Mouse (Mus musculus) midbrain, embryonic 14.5 days (tissue): ENCODE data around the gene Ncam2. TPM values are rescaled to one million over a fixed set of nuclear protein-coding genes. Genes with fewer than 3 reads are reported as not detected.
"Not testable (repeated sequence)": the region's sequence is repeated elsewhere in the genome, so short reads cannot be mapped to it uniquely, and the experiment has no call there.

Experiments used
- ATAC-seq: fragments of 200-750 bp; cut with Nextera tagmentation; 2 replicates; pipeline ENCODE4 v1.8.0; 2017; ENCODE audit warnings: moderate number of reproducible peaks, moderate library complexity; ENCODE audit not compliant: low FRiP score, low TSS enrichment
- DNase-seq: peaks from one replicate; pipeline ENCODE4 v3.0.0-alpha.2; 2015
- H3K27ac ChIP-seq: fragments of 300-500 bp; sonication (generic); replicated peaks from 2 replicates; pipeline ENCODE4 v1.5.1; 2014; ENCODE audit warnings: mild to moderate bottlenecking, low read depth, low read length, moderate library complexity
- H3K27me3 ChIP-seq: fragments of 300-500 bp; sonication (generic); 2 replicates; pipeline ENCODE4 v1.6.1; 2014; ENCODE audit warnings: low read length, control low read depth, mixed read lengths; ENCODE audit not compliant: control insufficient read depth, insufficient read depth
- H3K36me3 ChIP-seq: fragments of 300-500 bp; sonication (generic); 2 replicates; pipeline ENCODE4 v1.6.1; 2014; ENCODE audit warnings: low read length, control low read depth; ENCODE audit not compliant: control insufficient read depth, insufficient read depth
- H3K4me1 ChIP-seq: fragments of 300-500 bp; sonication (generic); 2 replicates; pipeline ENCODE4 v1.6.1; 2014; ENCODE audit warnings: mild to moderate bottlenecking, antibody characterized with exemption, low read length, control low read depth; ENCODE audit not compliant: control insufficient read depth, insufficient read depth
- H3K4me2 ChIP-seq: fragments of 300-500 bp; sonication (generic); 2 replicates; pipeline ENCODE4 v1.6.1; 2014; ENCODE audit warnings: mild to moderate bottlenecking, low read length, moderate library complexity
- H3K4me3 ChIP-seq: fragments of 300-500 bp; sonication (generic); replicated peaks from 2 replicates; pipeline ENCODE4 v1.5.1; 2014; ENCODE audit warnings: low read depth, low read length
- H3K9ac ChIP-seq: fragments of 300-500 bp; sonication (generic); replicated peaks from 2 replicates; pipeline ENCODE4 v1.6.1; 2014; ENCODE audit warnings: mild to moderate bottlenecking, low read length, moderate library complexity
- H3K9me3 ChIP-seq: fragments of 300-500 bp; sonication (generic); 2 replicates; pipeline ENCODE4 v1.6.1; 2016; ENCODE audit warnings: low read length, control low read depth, mixed read lengths; ENCODE audit not compliant: control insufficient read depth
- WGBS: fragments of 180-500 bp; shearing (Covaris S2); extraction: QIAGEN DNeasy Blood & Tissue Kit; methylation state at CpG from one replicate; pipeline ENCODE4 v1.1.7; 2014; 5-methylcytosine and 5-hydroxymethylcytosine counted together
- polyA plus RNA-seq: library from polyadenylated mRNA; unstranded; fragments of >200 nt; fragmentation: Nextera tagmentation; extraction: Ambion mirVana; gene quantifications from 2 replicates; pipeline ENCODE4 v1.2.1, GENCODE M21; 2014

Ncam2 gene
- polyA plus RNA-seq, 1 experiment from 2014 or later, result 25.0 TPM

DNA sequence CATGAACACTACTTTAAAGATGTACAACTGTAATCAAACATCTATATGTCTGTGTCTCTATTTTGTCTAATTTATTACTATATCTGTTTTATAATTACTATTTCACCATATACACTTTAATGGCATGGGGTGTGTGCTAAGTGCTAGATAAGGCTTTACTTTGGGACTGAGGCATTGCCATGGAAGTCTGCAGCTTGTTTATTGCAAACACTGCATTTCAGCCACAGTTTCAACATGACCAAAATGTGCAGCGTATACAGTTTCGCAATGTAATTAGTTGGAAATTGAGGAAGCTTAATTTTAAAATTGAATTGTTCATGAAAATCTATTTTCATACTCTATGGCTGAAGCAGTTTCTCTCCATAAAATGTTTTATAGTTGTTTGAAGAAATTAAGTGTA lies 254.0 kb downstream of the Ncam2 start:
- H3K27me3 ChIP-seq, result no peaks in the 10 kb centered on the region
- H3K9ac ChIP-seq, result no peak overlapping the region
- no peaks in the 10 kb centered on the region for H3K4me1 ChIP-seq
- H3K27ac ChIP-seq, result no peak overlapping the region
- no peak for ATAC-seq
- H3K36me3 ChIP-seq, result no peaks in the 10 kb centered on the region
- H3K4me3 ChIP-seq, result no peak overlapping the region
- WGBS, result 98% methylated on average over 2 of the region's 2 CpGs
- H3K4me2 ChIP-seq, result no peak overlapping the region
- no peaks in the 10 kb centered on the region for H3K9me3 ChIP-seq
- no peak for DNase-seq

- not testable (repeated sequence) for H3K9me3 ChIP-seq, H3K4me3 ChIP-seq, H3K9ac ChIP-seq, DNase-seq, H3K4me2 ChIP-seq, H3K27me3 ChIP-seq, H3K27ac ChIP-seq, H3K4me1 ChIP-seq, H3K36me3 ChIP-seq, ATAC-seq
- 90% methylated on average over 2 of the region's 2 CpGs for WGBS
Measured at GRCm38 (mm10) chr16:81462731-81463130, 262.2 kb downstream of the Ncam2 start.

- H3K4me1 ChIP-seq, result no peaks in the 10 kb centered on the region
- H3K27ac ChIP-seq, result no peak overlapping the region
- 43% methylated on average over 1 of the region's 1 CpGs for WGBS
- ATAC-seq, result no peak
- H3K36me3 ChIP-seq, result no peaks in the 10 kb centered on the region
- no peak overlapping the region for H3K4me3 ChIP-seq
- no peaks in the 10 kb centered on the region for H3K27me3 ChIP-seq
- peak; percentile 26 for DNase-seq
- H3K9me3 ChIP-seq, result no peaks in the 10 kb centered on the region
- H3K9ac ChIP-seq, result no peak overlapping the region
- no peak overlapping the region for H3K4me2 ChIP-seq
Measured at GRCm38 (mm10) chr16:81472925-81473324, 272.4 kb downstream of the Ncam2 start.

- Histone ChIP-seq H3K9me3 (no peaks in the 10 kb centered on the region), H3K9ac (no peak overlapping the region), H3K36me3 (no peaks in the 10 kb centered on the region), H3K4me3 (no peak overlapping the region), H3K27me3 (no peaks in the 10 kb centered on the region), H3K27ac (no peak overlapping the region), H3K4me1 (no peaks in the 10 kb centered on the region), H3K4me2 (no peak overlapping the region)
- DNase-seq (no peak), ATAC-seq (no peak)
Measured at GRCm38 (mm10) chr16:81481058-81481457, 280.6 kb downstream of the Ncam2 start.

- 51% methylated on average over 2 of the region's 2 CpGs for WGBS
- no peak overlapping the region for H3K9ac ChIP-seq
- no peaks in the 10 kb centered on the region for H3K36me3 ChIP-seq
- H3K27ac ChIP-seq, result no peak overlapping the region
- H3K27me3 ChIP-seq, result no peaks in the 10 kb centered on the region
- H3K4me2 ChIP-seq, result no peak overlapping the region
- no peaks in the 10 kb centered on the region for H3K4me1 ChIP-seq
- DNase-seq, result no peak
- ATAC-seq, result no peak
- no peaks in the 10 kb centered on the region for H3K9me3 ChIP-seq
- H3K4me3 ChIP-seq, result no peak overlapping the region
Measured at GRCm38 (mm10) chr16:81496111-81496510, 295.6 kb downstream of the Ncam2 start.

DNA sequence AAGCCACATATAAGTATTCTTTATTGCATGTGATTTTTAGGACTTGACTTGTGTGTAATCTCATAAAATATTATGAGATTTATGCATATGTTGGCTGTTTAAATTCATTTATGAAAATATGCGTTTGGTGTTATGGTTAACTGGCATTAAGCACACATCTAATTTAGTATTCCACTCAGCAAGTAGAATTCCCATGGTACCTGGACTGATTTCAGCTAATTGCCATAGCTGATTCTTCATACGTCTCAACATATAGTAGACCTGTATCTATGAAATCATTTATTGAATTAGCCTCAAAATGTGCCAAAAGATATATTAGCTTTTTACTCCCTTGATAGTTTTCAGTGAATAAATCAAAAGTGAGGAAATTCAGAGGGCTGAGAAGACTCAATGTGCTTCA lies 302.1 kb downstream of the Ncam2 start:
- Histone ChIP-seq H3K9me3 (no peaks in the 10 kb centered on the region), H3K9ac (no peak overlapping the region), H3K4me1 (no peaks in the 10 kb centered on the region), H3K36me3 (no peaks in the 10 kb centered on the region), H3K4me3 (no peak overlapping the region), H3K27me3 (no peaks in the 10 kb centered on the region), H3K4me2 (no peak overlapping the region), H3K27ac (no peak overlapping the region)
- 43% methylated on average over 2 of the region's 2 CpGs for WGBS
- ATAC-seq (no peak), DNase-seq (peak; percentile 63)

- no peak for ATAC-seq
- H3K27me3 ChIP-seq, result no peaks in the 10 kb centered on the region
Measured at GRCm38 (mm10) chr16:81536230-81536629, 335.7 kb downstream of the Ncam2 start.

DNA sequence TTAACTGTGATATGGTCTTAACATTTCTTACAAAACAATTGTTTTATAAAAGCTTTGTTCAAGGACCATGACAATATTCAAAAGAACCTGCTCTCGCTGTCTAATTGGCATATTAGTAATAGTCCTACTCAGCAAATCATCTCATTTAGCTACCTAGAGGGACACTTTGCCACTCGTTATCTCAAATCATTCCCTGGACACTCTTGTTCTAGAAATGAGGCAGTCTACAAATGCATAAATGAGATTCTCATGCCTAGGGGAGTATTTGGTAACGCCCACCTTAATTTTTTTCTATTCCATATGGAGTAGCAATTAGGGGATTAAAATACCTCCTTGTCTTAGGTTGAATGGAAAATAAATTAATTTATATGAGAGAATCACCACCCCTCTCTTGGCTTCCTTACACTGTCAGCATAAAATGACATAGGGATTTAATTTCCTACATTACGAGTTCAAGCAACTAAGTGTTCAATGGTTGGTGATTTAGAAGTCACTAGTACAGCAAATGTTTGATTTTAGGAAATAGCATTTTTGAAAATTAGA lies 387.1 kb downstream of the Ncam2 start:
- Histone ChIP-seq H3K27ac (no peak overlapping the region), H3K9ac (no peak overlapping the region), H3K4me2 (no peak overlapping the region), H3K27me3 (no peaks in the 10 kb centered on the region), H3K36me3 (no peaks in the 10 kb centered on the region), H3K9me3 (no peaks in the 10 kb centered on the region), H3K4me3 (no peak overlapping the region), H3K4me1 (no peaks in the 10 kb centered on the region)
- ATAC-seq (no peak), DNase-seq (no peak)
- 60% methylated on average over 4 of the region's 4 CpGs for WGBS

More at GRCm38 (mm10) chr16:81536230-81536629, 335.7 kb downstream of the Ncam2 start:
- Histone ChIP-seq H3K4me3 (no peak overlapping the region), H3K9me3 (no peaks in the 10 kb centered on the region), H3K4me1 (no peaks in the 10 kb centered on the region), H3K27ac (no peak overlapping the region), H3K36me3 (no peaks in the 10 kb centered on the region), H3K4me2 (no peak overlapping the region), H3K9ac (no peak overlapping the region)
- WGBS, result 71% methylated on average over 3 of the region's 3 CpGs
- no peak for DNase-seq

- Histone ChIP-seq H3K27me3 (no peaks in the 10 kb centered on the region), H3K9me3 (no peaks in the 10 kb centered on the region), H3K9ac (no peak overlapping the region), H3K27ac (no peak overlapping the region), H3K4me2 (no peak overlapping the region), H3K4me1 (no peaks in the 10 kb centered on the region), H3K36me3 (no peaks in the 10 kb centered on the region), H3K4me3 (no peak overlapping the region)
- 52% methylated on average over 6 of the region's 6 CpGs for WGBS
- DNase-seq (peak; percentile 26), ATAC-seq (no peak)
Measured at GRCm38 (mm10) chr16:81623276-81623675, 422.8 kb downstream of the Ncam2 start.
